Comparison of ENCODE assay signal across 11 mouse cellular contexts in the genomic region with DNA sequence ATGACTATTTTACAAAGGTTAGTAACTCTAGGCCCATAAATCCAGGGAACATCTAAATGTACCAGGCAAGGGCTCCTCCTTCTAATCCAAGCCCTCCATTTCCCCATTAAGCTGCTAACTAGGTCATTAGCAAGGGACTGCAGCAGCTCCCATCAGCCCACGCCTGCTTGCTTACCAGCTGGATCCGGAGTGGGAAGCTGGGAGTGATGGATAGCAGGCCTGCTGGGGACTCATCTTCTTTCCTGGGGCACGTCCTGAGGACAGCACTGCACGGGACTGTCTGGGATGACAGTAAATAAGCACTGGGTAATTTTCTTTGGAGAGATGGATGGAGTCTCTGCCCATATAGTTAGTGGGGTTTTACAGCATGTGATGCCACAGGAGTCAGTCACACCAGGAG.
DNase-seq lines count a peak whose midpoint lies in the region; ATAC-seq and TF ChIP-seq lines count a peak whose summit lies in the region.
"Had no signal": no experiment of that assay in that cellular context is flagged by ENCODE, and none has a peak within 500 bp of the region (broad histone marks: within the 10 kb centered on the region; RNA-seq: fewer than 3 reads in every experiment).

No protein-coding gene starts in this region.

- H3K36me3 ChIP-seq in forebrain, embryonic 13.5 days (ENCODE audit: poor library complexity, severe bottlenecking), result no peaks in the 10 kb centered on the region
- H3K36me3 ChIP-seq in forebrain, embryonic 10.5 days (replicated peaks), result no peaks in the 10 kb centered on the region
- H3K36me3 ChIP-seq in hindbrain, embryonic 14.5 days (replicated peaks; ENCODE audit: control insufficient read depth, insufficient read depth), result no peaks in the 10 kb centered on the region
- H3K36me3 ChIP-seq in midbrain, embryonic 16.5 days (ENCODE audit: control insufficient read depth, insufficient read depth, low read length), result no peaks in the 10 kb centered on the region
- no peaks in the 10 kb centered on the region for H3K36me3 ChIP-seq in heart, embryonic 10.5 days
- no peaks in the 10 kb centered on the region for H3K36me3 ChIP-seq in thymus, adult 2 months (ENCODE audit: control insufficient read depth, insufficient read depth, low read length)

- H3K27ac ChIP-seq in forebrain, embryonic 13.5 days, result no peak overlapping the region
- H3K27ac ChIP-seq in forebrain, embryonic 10.5 days, result no peak overlapping the region
- H3K27ac ChIP-seq in hindbrain, embryonic 14.5 days, result peak overlapping the region; percentile 59
- peak overlapping the region; percentile 35; the same call in 1 of the 2 replicates for H3K27ac ChIP-seq in midbrain, embryonic 16.5 days (ENCODE audit: low read length)
- H3K27ac ChIP-seq in heart, embryonic 10.5 days, result no peak overlapping the region
- H3K27ac ChIP-seq in thymus, adult 2 months (ENCODE audit: control insufficient read depth, insufficient read depth, low read length), result no peak overlapping the region

- H3K9me3 ChIP-seq in forebrain, embryonic 13.5 days (replicated peaks), result no peaks in the 10 kb centered on the region
- H3K9me3 ChIP-seq in forebrain, embryonic 10.5 days, result no peaks in the 10 kb centered on the region
- no peaks in the 10 kb centered on the region for H3K9me3 ChIP-seq in hindbrain, embryonic 14.5 days (ENCODE audit: control insufficient read depth, low read length)
- H3K9me3 ChIP-seq in midbrain, embryonic 16.5 days (replicated peaks; ENCODE audit: control insufficient read depth, low read length, poor library complexity, severe bottlenecking), result no peaks in the 10 kb centered on the region
- no peaks in the 10 kb centered on the region for H3K9me3 ChIP-seq in heart, embryonic 10.5 days

- H3K9ac ChIP-seq in forebrain, embryonic 13.5 days, result no peak overlapping the region
- H3K9ac ChIP-seq in hindbrain, embryonic 14.5 days, result no peak overlapping the region
- no peak overlapping the region for H3K9ac ChIP-seq in midbrain, embryonic 16.5 days (ENCODE audit: low read depth, low read length)

- no peak for TF ChIP-seq POLR2A in thymus, adult 2 months (IDR thresholded peaks at IDR 0.05; ENCODE audit: control insufficient read depth, extremely low read depth, insufficient read depth, low read length, poor library complexity)

- peaks cover 4% of the 10 kb centered on the region for H3K4me1 ChIP-seq in forebrain, embryonic 13.5 days
- H3K4me1 ChIP-seq in forebrain, embryonic 10.5 days, result 0 out of 2 replicates have a peak, but pooled peaks cover 5% of the 10 kb centered on the region
- peaks cover 13% of the 10 kb centered on the region; the same call in 1 of the 2 replicates for H3K4me1 ChIP-seq in hindbrain, embryonic 14.5 days (replicated peaks; ENCODE audit: control insufficient read depth, insufficient read depth, low read length)
- H3K4me1 ChIP-seq in midbrain, embryonic 16.5 days (ENCODE audit: control insufficient read depth, insufficient read depth, low read length), result peaks cover 7% of the 10 kb centered on the region; the same call in 1 of the 2 replicates
- H3K4me1 ChIP-seq in heart, embryonic 10.5 days, result no peaks in the 10 kb centered on the region
- H3K4me1 ChIP-seq in thymus, adult 2 months (replicated peaks; ENCODE audit: control insufficient read depth, insufficient read depth, low read length), result no peaks in the 10 kb centered on the region

- no peak for TF ChIP-seq CTCF in thymus, adult 2 months (IDR thresholded peaks at IDR 0.05; ENCODE audit: borderline replicate concordance, control insufficient read depth, extremely low read depth, insufficient read depth, low read length, poor library complexity)

- ATAC-seq in forebrain, embryonic 13.5 days, result 0 out of 2 replicates have a peak, but pooled peaks have one; percentile 33
- ATAC-seq in hindbrain, embryonic 14.5 days (ENCODE audit: low FRiP score), result peak; percentile 65
- peak; percentile 62; the same call in 1 of the 2 replicates for ATAC-seq in midbrain, embryonic 16.5 days

- 21% methylated on average over 4 of the region's 4 CpGs for WGBS in forebrain, embryonic 13.5 days
- 52% methylated on average over 4 of the region's 4 CpGs for WGBS in forebrain, embryonic 10.5 days
- WGBS in hindbrain, embryonic 14.5 days, result 14% methylated on average over 4 of the region's 4 CpGs
- 23% methylated on average over 4 of the region's 4 CpGs for WGBS in midbrain, embryonic 16.5 days
- 23% methylated on average over 4 of the region's 4 CpGs for WGBS in heart, embryonic 10.5 days
- WGBS in thymus, adult 2 months, result 65% methylated on average over 4 of the region's 4 CpGs

- DNase-seq in forebrain, embryonic 10.5 days (ENCODE audit: extremely low spot score, low spot score), result no peak
- DNase-seq in Muller cell, postnatal 12 days (ENCODE audit: inconsistent ontology term), result peak; percentile 53
- peak; percentile 34 for DNase-seq in hindbrain, embryonic 14.5 days (ENCODE audit: low spot score)
- no peak for DNase-seq in heart, embryonic 10.5 days (ENCODE audit: low spot score)
- DNase-seq in thymus, adult 2 months, result no peak
- DNase-seq in ovary, postnatal 10 days (ENCODE audit: low spot score), result no peak
- DNase-seq: kidney, postnatal 36 days; liver; lung, postnatal 36 days had no signal

- H3K4me2 ChIP-seq in forebrain, embryonic 13.5 days, result no peak overlapping the region
- H3K4me2 ChIP-seq in hindbrain, embryonic 14.5 days (replicated peaks), result no peak overlapping the region
- no peak overlapping the region for H3K4me2 ChIP-seq in midbrain, embryonic 16.5 days (ENCODE audit: low read length)

- H3K27me3 ChIP-seq in forebrain, embryonic 13.5 days, result no peaks in the 10 kb centered on the region
- H3K27me3 ChIP-seq in forebrain, embryonic 10.5 days (ENCODE audit: poor library complexity, severe bottlenecking), result no peaks in the 10 kb centered on the region
- no peaks in the 10 kb centered on the region for H3K27me3 ChIP-seq in hindbrain, embryonic 14.5 days (ENCODE audit: control insufficient read depth, insufficient read depth, low read length)
- no peaks in the 10 kb centered on the region for H3K27me3 ChIP-seq in midbrain, embryonic 16.5 days (ENCODE audit: control insufficient read depth, insufficient read depth, low read depth, low read length)
- H3K27me3 ChIP-seq in heart, embryonic 10.5 days (ENCODE audit: insufficient read depth, poor library complexity, severe bottlenecking), result peaks cover 4% of the 10 kb centered on the region; the same call in 1 of the 2 replicates
- no peaks in the 10 kb centered on the region for H3K27me3 ChIP-seq in thymus, adult 2 months (ENCODE audit: control insufficient read depth, insufficient read depth, low read length)

- no peak overlapping the region for H3K4me3 ChIP-seq in forebrain, embryonic 13.5 days
- no peak overlapping the region for H3K4me3 ChIP-seq in forebrain, embryonic 10.5 days
- no peak overlapping the region for H3K4me3 ChIP-seq in hindbrain, embryonic 14.5 days (replicated peaks; ENCODE audit: low read length)
- no peak overlapping the region for H3K4me3 ChIP-seq in midbrain, embryonic 16.5 days (ENCODE audit: low read depth, low read length)
- H3K4me3 ChIP-seq in heart, embryonic 10.5 days, result no peak overlapping the region
- H3K4me3 ChIP-seq in thymus, adult 2 months (ENCODE audit: control insufficient read depth, insufficient read depth, low read length), result no peak overlapping the region

Comparison
In these comparisons a context has a peak if more than half of its experiments do, and no peak if none do; other contexts are left out.
1. H3K27ac ChIP-seq: peak in hindbrain, embryonic 14.5 days (single experiment) and midbrain, embryonic 16.5 days (single experiment); none in forebrain, embryonic 13.5 days (single experiment), forebrain, embryonic 10.5 days (single experiment), heart, embryonic 10.5 days (single experiment) and thymus, adult 2 months (single experiment).
2. DNase-seq: peak in Muller cell, postnatal 12 days (single experiment) and hindbrain, embryonic 14.5 days (single experiment); none in forebrain, embryonic 10.5 days (single experiment), heart, embryonic 10.5 days (single experiment), thymus, adult 2 months (single experiment) and ovary, postnatal 10 days (single experiment).
3. Peak in every context shown above with its lines, with median percentiles within 50 percentile points of each other: ATAC-seq.